Mouse (Mus musculus) hindbrain, embryonic 12.5 days (tissue): ENCODE data around the gene Serpinb1b. TPM values are rescaled to one million over a fixed set of nuclear protein-coding genes. Genes with fewer than 3 reads are reported as not detected.

Experiments used
- ATAC-seq: fragments of 200-750 bp; cut with Nextera tagmentation; 2 replicates; pipeline ENCODE4 v1.8.0; 2017; ENCODE audit warnings: moderate TSS enrichment; ENCODE audit not compliant: low FRiP score
- H3K27ac ChIP-seq: fragments of 300-500 bp; sonication (generic); 2 replicates; pipeline ENCODE4 v1.5.1; 2016; ENCODE audit warnings: mild to moderate bottlenecking
- H3K27me3 ChIP-seq: fragments of 300-500 bp; sonication (generic); 2 replicates; pipeline ENCODE4 v1.6.1; 2016; ENCODE audit warnings: mild to moderate bottlenecking
- H3K36me3 ChIP-seq: fragments of 300-500 bp; sonication (generic); 2 replicates; pipeline ENCODE4 v1.6.1; 2016; ENCODE audit warnings: mild to moderate bottlenecking
- H3K4me1 ChIP-seq: fragments of 300-500 bp; sonication (generic); 2 replicates; pipeline ENCODE4 v1.6.1; 2016
- H3K4me2 ChIP-seq: fragments of 300-500 bp; sonication (generic); replicated peaks from 2 replicates; pipeline ENCODE4 v1.6.1; 2016; ENCODE audit warnings: mild to moderate bottlenecking
- H3K4me3 ChIP-seq: fragments of 300-500 bp; sonication (generic); 2 replicates; pipeline ENCODE4 v1.5.1; 2016; ENCODE audit warnings: mild to moderate bottlenecking
- H3K9ac ChIP-seq: fragments of 300-500 bp; sonication (generic); 2 replicates; pipeline ENCODE4 v1.6.1; 2016; ENCODE audit warnings: mild to moderate bottlenecking, moderate library complexity
- H3K9me3 ChIP-seq: fragments of 300-500 bp; sonication (generic); replicated peaks from 2 replicates; pipeline ENCODE4 v1.6.1; 2016; ENCODE audit warnings: mild to moderate bottlenecking
- WGBS: fragments of 180-500 bp; shearing (Covaris S2); methylation state at CpG from one replicate; pipeline ENCODE4 v1.1.7; 2016; 5-methylcytosine and 5-hydroxymethylcytosine counted together
- polyA plus RNA-seq: library from polyadenylated mRNA; unstranded; fragments of >200 nt; fragmentation: Nextera tagmentation; extraction: Ambion mirVana; gene quantifications from 2 replicates; pipeline ENCODE4 v1.2.1, GENCODE M21; 2016

The Serpinb1b gene
- polyA plus RNA-seq, 1 experiment from 2014 or later, result 4.9 TPM

DNA sequence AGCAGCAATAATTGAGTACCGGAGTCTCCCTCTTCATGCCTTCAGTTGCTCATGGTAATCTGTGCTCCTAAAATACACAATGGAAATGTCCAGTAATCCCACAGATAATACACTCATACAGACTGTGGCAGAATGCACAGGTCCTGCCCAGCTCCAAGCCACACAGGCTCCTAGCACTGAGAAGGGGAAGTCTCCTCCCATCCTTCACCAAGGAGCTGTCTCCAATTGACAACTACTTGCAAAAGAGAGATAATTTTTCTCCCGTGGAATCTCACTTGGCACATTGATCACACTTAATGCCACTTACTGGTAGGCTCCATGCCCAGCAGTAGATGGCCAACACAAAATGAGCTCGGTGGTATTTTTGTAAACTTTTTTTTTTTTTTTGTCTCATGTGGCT, 2.1 kb upstream of the Serpinb1b start:
- H3K9ac ChIP-seq, result no peak overlapping the region
- H3K9me3 ChIP-seq, result no peaks in the 10 kb centered on the region
- no peak for ATAC-seq
- H3K27ac ChIP-seq, result no peak overlapping the region
- H3K36me3 ChIP-seq, result no peaks in the 10 kb centered on the region
- H3K4me1 ChIP-seq, result no peaks in the 10 kb centered on the region
- no peaks in the 10 kb centered on the region for H3K27me3 ChIP-seq
- no peak overlapping the region for H3K4me2 ChIP-seq
- WGBS, result 77% methylated on average over 3 of the region's 3 CpGs
- no peak overlapping the region for H3K4me3 ChIP-seq

DNA sequence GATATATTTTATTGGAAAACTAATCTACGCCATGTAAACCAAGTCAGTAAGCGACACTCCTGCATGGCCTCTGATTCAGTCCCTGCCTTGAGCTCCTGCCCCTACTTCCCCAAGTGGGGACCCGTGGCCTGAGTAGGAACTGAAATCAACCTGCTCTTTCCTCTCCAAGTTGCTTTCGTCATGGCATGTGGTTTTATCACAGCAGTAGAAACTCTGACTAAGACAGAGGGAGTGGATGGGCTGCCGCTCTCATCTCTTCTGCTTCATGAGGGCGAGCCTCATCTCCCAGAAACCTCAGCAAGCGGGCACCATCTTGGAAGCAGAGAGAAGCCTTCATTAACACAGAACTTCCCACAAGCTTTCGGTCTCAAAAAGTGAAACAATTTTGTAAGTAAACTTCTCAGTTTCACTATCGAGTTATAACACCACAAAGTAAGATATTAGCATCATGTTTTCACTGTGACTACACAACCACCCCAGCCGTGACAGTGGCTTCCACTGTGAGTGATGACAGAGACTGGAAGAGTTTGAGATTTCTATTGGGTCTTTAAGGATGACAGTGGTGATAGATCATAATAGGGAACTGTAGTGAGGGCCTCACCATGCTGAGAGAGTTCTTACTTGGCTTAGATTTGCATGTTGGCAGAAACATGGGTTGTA, 1.2 kb upstream of the Serpinb1b start:
- Histone ChIP-seq H3K4me1 (no peaks in the 10 kb centered on the region), H3K27me3 (no peaks in the 10 kb centered on the region), H3K36me3 (no peaks in the 10 kb centered on the region), H3K9me3 (no peaks in the 10 kb centered on the region), H3K4me2 (no peak overlapping the region), H3K4me3 (no peak overlapping the region), H3K27ac (no peak overlapping the region), H3K9ac (no peak overlapping the region)
- WGBS, result 91% methylated on average over 10 of the region's 10 CpGs
- no peak for ATAC-seq

DNA sequence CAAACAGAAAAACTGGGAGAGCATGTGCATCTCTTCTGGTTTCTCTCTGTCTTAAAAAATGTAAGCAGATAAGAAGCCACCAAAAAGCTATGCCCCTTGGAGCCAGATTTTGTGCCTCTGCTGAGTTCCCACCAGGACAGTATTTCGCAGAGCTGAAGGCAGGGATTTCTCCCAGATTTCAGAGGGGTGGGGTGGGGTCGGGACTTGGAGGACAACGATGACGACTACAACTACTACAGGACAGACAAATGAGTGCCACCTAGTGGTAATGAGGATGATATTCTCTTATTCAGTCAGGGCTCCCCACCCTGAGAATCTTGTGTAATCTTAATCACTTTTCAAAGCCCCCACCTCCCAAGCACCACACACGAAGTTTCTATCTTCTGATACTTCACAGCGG, 1.0 kb downstream of the Serpinb1b start:
- ATAC-seq, result no peak
- WGBS, result 40% methylated on average over 6 of the region's 6 CpGs
- Histone ChIP-seq H3K27me3 (no peaks in the 10 kb centered on the region), H3K4me3 (no peak overlapping the region), H3K9ac (no peak overlapping the region), H3K4me2 (no peak overlapping the region), H3K27ac (no peak overlapping the region), H3K36me3 (no peaks in the 10 kb centered on the region), H3K4me1 (no peaks in the 10 kb centered on the region), H3K9me3 (no peaks in the 10 kb centered on the region)

DNA sequence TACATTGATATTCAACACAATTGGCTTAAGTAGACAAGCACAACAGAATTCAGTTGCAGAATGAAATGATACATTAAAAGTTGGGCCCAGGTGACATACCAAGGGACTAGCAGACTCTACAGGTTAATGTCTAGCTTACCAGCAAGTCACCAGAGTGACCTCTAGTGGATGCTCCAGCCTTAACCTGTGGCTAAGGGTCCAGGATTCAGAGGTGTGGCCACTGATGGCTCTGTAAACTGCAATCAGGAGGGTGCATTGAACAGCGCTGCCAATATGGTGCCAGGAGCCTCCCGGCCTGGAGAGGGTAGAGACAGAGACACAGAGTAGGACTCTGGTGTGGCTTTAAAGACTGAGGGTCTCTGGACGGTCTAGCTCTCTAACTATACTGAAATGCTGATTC, 2.0 kb downstream of the Serpinb1b start:
- Histone ChIP-seq H3K9me3 (no peaks in the 10 kb centered on the region), H3K4me3 (no peak overlapping the region), H3K27me3 (no peaks in the 10 kb centered on the region), H3K36me3 (no peaks in the 10 kb centered on the region), H3K4me1 (0 out of 2 replicates have a peak, but pooled peaks cover under 1% of the 10 kb centered on the region), H3K27ac (no peak overlapping the region), H3K4me2 (no peak overlapping the region), H3K9ac (no peak overlapping the region)
- no peak for ATAC-seq
- WGBS, result 21% methylated on average over 3 of the region's 3 CpGs

DNA sequence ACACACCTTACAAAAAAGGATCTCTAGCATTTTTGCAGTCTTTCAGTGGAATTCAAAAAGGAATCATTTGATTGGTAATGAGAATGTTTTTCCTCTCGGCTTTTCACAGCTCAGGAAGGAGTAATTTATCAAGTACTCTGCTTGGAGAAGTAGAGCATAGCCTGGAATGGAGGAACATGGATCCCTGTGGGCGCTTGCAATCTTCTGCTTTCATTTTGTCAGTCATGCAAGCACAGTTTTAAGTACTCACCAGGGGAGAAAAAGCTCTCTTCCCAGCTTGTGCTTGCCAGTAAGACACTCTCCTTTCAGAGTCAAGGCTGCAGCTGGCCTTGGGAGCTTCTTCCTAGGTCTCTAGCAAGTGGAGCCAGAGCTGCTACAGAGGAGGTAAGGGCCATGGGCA, 5.5 kb downstream of the Serpinb1b start:
- no peak overlapping the region for H3K27ac ChIP-seq
- no peak for ATAC-seq
- no peak overlapping the region for H3K4me2 ChIP-seq
- H3K36me3 ChIP-seq, result no peaks in the 10 kb centered on the region
- H3K4me3 ChIP-seq, result no peak overlapping the region
- 0 out of 2 replicates have a peak, but pooled peaks cover 3% of the 10 kb centered on the region for H3K4me1 ChIP-seq
- H3K9me3 ChIP-seq, result peaks cover 7% of the 10 kb centered on the region; the same call in 1 of the 2 replicates
- H3K27me3 ChIP-seq, result no peaks in the 10 kb centered on the region
- H3K9ac ChIP-seq, result no peak overlapping the region
- 61% methylated on average over 2 of the region's 2 CpGs for WGBS

DNA sequence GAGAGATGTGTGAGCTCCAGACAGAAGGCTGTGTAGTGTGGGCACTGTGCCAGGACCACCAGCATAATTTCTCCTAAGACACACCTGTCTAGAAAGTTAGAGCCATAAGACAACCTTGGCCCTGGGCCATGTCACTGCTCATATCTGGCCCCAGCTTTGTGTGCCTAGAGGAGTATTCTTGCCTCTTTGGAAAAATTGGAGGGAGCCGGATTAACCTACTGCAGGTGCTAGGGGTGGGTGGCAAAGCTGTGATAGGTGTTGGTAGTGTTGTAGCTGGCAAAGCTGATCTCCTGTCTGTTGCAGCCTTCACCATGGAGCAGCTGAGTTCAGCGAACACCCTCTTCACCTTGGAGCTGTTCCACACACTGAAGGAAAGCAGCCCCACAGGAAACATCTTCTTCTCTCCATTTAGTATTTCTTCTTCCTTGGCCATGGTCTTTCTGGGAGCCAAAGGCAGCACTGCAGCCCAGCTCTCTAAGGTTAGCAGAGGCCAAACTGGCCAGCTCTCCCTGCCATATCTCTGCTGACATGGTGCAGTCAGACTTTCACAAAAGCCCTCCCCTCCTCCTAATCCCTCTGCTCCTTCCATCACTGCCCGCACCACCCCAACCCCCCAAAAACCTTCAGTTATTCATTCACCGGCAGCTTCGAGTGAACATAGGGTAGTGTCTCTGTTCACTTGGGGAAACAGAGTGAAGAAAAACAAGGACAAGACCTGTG, 6.8 kb downstream of the Serpinb1b start:
- Histone ChIP-seq H3K9me3 (peaks cover 7% of the 10 kb centered on the region; the same call in 1 of the 2 replicates), H3K27ac (no peak overlapping the region), H3K36me3 (no peaks in the 10 kb centered on the region), H3K4me1 (0 out of 2 replicates have a peak, but pooled peaks cover 3% of the 10 kb centered on the region), H3K4me3 (no peak overlapping the region), H3K9ac (no peak overlapping the region), H3K27me3 (no peaks in the 10 kb centered on the region), H3K4me2 (no peak overlapping the region)
- WGBS, result 62% methylated on average over 5 of the region's 5 CpGs
- no peak for ATAC-seq

DNA sequence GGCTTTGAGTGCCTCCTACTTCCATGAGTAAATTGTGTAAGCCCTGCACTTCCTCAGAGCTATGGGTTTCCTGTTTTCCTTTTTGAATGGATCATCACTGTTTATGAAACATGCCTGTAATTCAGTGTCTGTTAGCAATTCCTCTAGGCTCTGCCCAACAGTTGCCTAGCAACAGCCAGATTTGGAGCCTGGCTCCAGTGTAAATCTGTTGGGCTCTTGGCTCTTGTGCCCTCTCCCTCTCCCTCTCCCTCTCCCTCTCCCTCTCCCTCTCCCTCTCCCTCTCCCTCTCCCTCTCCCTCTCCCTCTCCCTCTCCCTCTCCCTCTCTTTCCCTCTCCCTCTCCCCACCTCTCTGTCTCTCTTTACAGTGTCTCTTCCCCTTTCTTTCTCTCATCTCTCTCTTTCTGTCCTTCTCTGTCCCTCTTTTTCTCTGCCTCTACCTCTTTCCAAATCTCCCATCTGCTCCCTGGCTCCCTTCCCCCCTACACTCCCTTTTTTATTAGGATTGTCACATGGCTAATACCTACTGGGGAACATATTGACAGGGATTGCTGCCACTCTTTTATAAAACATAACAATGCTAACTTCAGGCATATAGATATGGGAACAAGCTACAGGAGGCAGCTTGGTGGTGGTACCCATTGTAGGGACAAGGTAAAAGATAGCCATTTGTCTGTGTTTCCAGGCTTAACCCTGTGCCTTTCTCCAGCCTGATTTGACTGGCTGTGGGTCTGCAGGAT, 7.5 kb downstream of the Serpinb1b start:
- H3K4me2 ChIP-seq, result no peak overlapping the region
- 0 out of 2 replicates have a peak, but pooled peaks have one; percentile 46 for ATAC-seq
- H3K36me3 ChIP-seq, result no peaks in the 10 kb centered on the region
- H3K4me3 ChIP-seq, result no peak overlapping the region
- H3K27ac ChIP-seq, result no peak overlapping the region
- H3K4me1 ChIP-seq, result 0 out of 2 replicates have a peak, but pooled peaks cover 3% of the 10 kb centered on the region
- no peaks in the 10 kb centered on the region for H3K27me3 ChIP-seq
- H3K9ac ChIP-seq, result no peak overlapping the region
- H3K9me3 ChIP-seq, result peaks cover 7% of the 10 kb centered on the region; the same call in 1 of the 2 replicates

DNA sequence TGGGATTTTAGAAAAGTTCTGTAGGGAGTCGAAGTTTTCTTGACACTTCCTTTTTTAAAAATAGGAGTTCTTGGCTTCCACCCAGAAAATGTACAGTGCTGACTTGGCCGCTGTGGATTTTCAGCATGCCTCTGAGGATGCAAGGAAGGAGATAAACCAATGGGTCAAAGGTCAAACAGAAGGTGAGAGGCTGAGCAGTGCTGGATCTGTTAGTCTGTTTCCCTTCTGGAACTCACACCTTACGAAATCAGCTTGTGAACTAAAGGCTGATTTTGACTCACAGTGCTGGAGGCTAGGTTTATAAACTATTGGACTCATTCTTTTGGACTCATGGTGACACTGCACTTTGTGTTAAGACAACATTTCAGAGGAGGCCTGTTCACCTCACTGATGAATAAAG, 11.2 kb downstream of the Serpinb1b start:
- Histone ChIP-seq H3K4me1 (0 out of 2 replicates have a peak, but pooled peaks cover 3% of the 10 kb centered on the region), H3K27ac (no peak overlapping the region), H3K9ac (no peak overlapping the region), H3K4me3 (no peak overlapping the region), H3K27me3 (no peaks in the 10 kb centered on the region), H3K4me2 (no peak overlapping the region), H3K36me3 (no peaks in the 10 kb centered on the region), H3K9me3 (peaks cover 7% of the 10 kb centered on the region; the same call in 1 of the 2 replicates)
- 81% methylated on average over 3 of the region's 3 CpGs for WGBS
- no peak for ATAC-seq

DNA sequence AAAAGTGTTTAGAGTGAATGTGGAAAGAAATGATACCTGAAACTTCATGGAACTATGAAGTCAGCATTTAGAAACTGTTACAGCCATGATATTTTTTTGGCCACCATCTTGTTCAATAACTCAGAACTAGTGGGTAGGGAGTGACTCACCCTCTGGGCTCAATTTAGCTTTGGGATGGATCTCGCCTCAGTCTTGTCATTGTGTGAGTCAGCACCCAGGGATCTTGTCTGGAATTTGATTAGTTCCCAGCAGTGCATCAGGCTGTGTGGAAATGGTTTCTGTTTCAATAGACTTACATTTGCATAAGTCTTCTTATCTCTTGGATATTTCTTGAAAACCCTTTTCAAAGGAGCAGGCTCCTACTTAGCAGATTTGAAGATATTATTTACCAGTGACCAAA, 12.2 kb downstream of the Serpinb1b start:
- 73% methylated on average over 1 of the region's 1 CpGs for WGBS
- H3K4me2 ChIP-seq, result no peak overlapping the region
- 0 out of 2 replicates have a peak, but pooled peaks cover under 1% of the 10 kb centered on the region for H3K4me1 ChIP-seq
- peaks cover 7% of the 10 kb centered on the region; the same call in 1 of the 2 replicates for H3K9me3 ChIP-seq
- no peak overlapping the region for H3K4me3 ChIP-seq
- no peak for ATAC-seq
- H3K27me3 ChIP-seq, result no peaks in the 10 kb centered on the region
- H3K9ac ChIP-seq, result no peak overlapping the region
- H3K36me3 ChIP-seq, result no peaks in the 10 kb centered on the region
- H3K27ac ChIP-seq, result no peak overlapping the region

DNA sequence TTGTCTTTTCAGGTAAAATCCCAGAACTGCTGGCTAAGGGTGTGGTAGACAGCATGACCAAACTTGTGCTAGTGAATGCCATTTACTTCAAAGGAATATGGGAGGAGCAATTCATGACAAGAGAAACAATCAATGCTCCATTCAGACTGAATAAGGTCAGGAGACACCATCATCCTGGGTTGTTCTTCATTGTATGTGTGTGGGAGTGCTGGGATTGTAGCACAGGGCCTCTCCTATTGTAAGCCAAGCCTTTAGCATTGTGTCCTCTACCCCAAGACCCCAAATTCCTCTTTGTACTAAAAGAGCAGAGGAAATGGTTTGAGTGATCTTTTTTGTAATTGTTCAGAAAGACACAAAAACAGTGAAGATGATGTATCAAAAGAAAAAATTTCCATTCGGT, 12.9 kb downstream of the Serpinb1b start:
- H3K4me1 ChIP-seq, result no peaks in the 10 kb centered on the region
- no peak for ATAC-seq
- H3K4me2 ChIP-seq, result no peak overlapping the region
- no peaks in the 10 kb centered on the region for H3K27me3 ChIP-seq
- peaks cover 7% of the 10 kb centered on the region; the same call in 1 of the 2 replicates for H3K9me3 ChIP-seq
- H3K36me3 ChIP-seq, result no peaks in the 10 kb centered on the region
- H3K27ac ChIP-seq, result no peak overlapping the region
- 86% methylated on average over 1 of the region's 1 CpGs for WGBS
- H3K4me3 ChIP-seq, result no peak overlapping the region
- H3K9ac ChIP-seq, result no peak overlapping the region

DNA sequence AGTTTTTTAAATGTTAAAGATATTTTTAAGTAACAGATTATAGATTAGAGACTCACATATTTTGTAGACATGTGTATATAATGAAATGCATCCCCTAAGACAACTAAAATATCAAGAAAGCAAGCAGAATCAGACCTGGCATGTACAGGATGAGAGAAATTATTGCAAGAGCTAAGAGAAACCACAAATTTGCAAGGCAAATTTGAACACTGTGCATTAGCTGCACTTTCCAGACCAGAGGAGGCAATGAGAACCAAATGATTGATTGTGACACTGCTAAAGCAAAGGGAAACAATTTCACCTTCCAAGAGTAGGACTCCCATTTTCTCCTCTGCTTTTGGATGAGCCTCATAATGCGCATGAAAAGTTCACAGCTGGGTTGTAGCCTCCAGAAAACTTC, 17.2 kb downstream of the Serpinb1b start:
- WGBS, result 79% methylated on average over 1 of the region's 1 CpGs
- no peak overlapping the region for H3K27ac ChIP-seq
- H3K9me3 ChIP-seq, result no peaks in the 10 kb centered on the region
- H3K4me2 ChIP-seq, result no peak overlapping the region
- ATAC-seq, result no peak
- H3K4me3 ChIP-seq, result no peak overlapping the region
- no peaks in the 10 kb centered on the region for H3K36me3 ChIP-seq
- H3K27me3 ChIP-seq, result no peaks in the 10 kb centered on the region
- no peaks in the 10 kb centered on the region for H3K4me1 ChIP-seq
- no peak overlapping the region for H3K9ac ChIP-seq

DNA sequence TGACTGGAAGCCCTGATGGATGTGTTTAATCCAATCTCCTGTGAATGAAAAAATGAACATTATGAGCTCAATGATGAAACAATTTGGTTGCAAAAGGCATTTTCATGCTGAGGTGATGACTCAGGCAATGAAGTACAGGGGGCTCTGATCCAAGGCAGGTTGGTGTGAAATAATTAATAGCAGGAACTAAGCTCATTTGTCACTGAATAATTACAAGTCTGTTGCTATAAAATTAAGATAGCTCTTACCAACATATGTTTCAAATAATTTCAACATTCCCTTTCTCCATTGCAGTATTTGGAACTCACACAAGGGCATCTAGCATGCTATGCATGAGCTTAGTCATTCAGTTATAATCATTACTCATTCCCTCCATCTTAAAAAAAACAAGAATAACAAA, 27.3 kb downstream of the Serpinb1b start:
- ATAC-seq, result no peak
- Histone ChIP-seq H3K9me3 (peaks cover 9% of the 10 kb centered on the region; the same call in 1 of the 2 replicates), H3K9ac (no peak overlapping the region), H3K4me2 (no peak overlapping the region), H3K4me3 (no peak overlapping the region), H3K4me1 (no peaks in the 10 kb centered on the region), H3K36me3 (no peaks in the 10 kb centered on the region), H3K27me3 (no peaks in the 10 kb centered on the region), H3K27ac (no peak overlapping the region)
